Mouse (Mus musculus): ENCODE data around the gene Zbtb12. TPM values are rescaled to one million over a fixed set of nuclear protein-coding genes. Genes with fewer than 3 reads are reported as not detected.

Zbtb12 gene
- total RNA-seq, 4 experiments from 2014 or later: 8.3 to 10.2 (median 9.3) TPM

GRCm38 (mm10) chr17:34943128-34943815 is 64.0 kb downstream of the Zbtb12 start:
- no peak for DNase-seq (ENCODE audit: low spot score in 2 of 2)

- DNase-seq (ENCODE audit: low spot score in 2 of 2): no peak
These were observed 65.1 kb downstream of the Zbtb12 start for GRCm38 (mm10) chr17:34944362-34944761.

Small RNA genes lying within 50 kb of the gene (microRNA-seq; reads per million reads assigned to microRNA genes)
- gene Mir6970: 0.51 to 2.6 reads per million in 2 experiments
- 4.8 to 6.6 reads per million in 2 experiments for gene Mir6971
- 0 reads per million in 2 experiments for gene Mir6972

Other genes starting within 250 kb of the Zbtb12 start
- 100 to 1,000 TPM; 211 to 266 (median 228) TPM for gene Prrt1, start 249.9 kb upstream of the Zbtb12 start, total RNA-seq (2022)
- 10 to 100 TPM; 12.5 to 18.5 (median 15.2) TPM for gene Fkbpl, start 234.7 kb upstream of the Zbtb12 start, total RNA-seq (2022)
- 10 to 100 TPM; 74.1 to 82.9 (median 79.8) TPM for gene Atf6b, start 232.3 kb upstream of the Zbtb12 start, total RNA-seq (2022)
- 10 to 100 TPM; 10.6 to 13.3 (median 11.4) TPM for gene Tnxb, start 208.9 kb upstream of the Zbtb12 start, total RNA-seq (2022)
- gene C4b, start 135.6 kb upstream of the Zbtb12 start, total RNA-seq (2022): 100 to 1,000 TPM in 2 of 4 experiments, 10 to 100 TPM in 2; 45.7 to 391 (median 199) TPM
- gene Cyp21a1, start 74.9 kb upstream of the Zbtb12 start, total RNA-seq (2022): 1 to 10 TPM; 2.7 to 3.2 (median 3.0) TPM
- gene Stk19, start 42.5 kb upstream of the Zbtb12 start, total RNA-seq (2022): 10 to 100 TPM; 52.3 to 70.3 (median 58.1) TPM
- 10 to 100 TPM; 33.0 to 42.4 (median 34.4) TPM for gene Dxo, start 42.5 kb upstream of the Zbtb12 start, total RNA-seq (2022)
- gene Skiv2l, start 29.3 kb upstream of the Zbtb12 start, total RNA-seq (2022): 10 to 100 TPM; 67.1 to 77.5 (median 71.5) TPM
- 10 to 100 TPM; 33.2 to 41.3 (median 40.8) TPM for gene Nelfe, start 29.1 kb upstream of the Zbtb12 start, total RNA-seq (2022)
- under 1 TPM; 0.17 to 0.31 (median 0.18) TPM for gene Cfb, start 17.0 kb upstream of the Zbtb12 start, total RNA-seq (2022)
- gene Gm20547, start 2.6 kb downstream of the Zbtb12 start, total RNA-seq (2022): not detected
- gene C2, start 18.8 kb downstream of the Zbtb12 start, total RNA-seq (2022): 1 to 10 TPM; 3.1 to 4.4 (median 4.3) TPM
- gene Ehmt2, start 19.0 kb downstream of the Zbtb12 start, total RNA-seq (2022): 100 to 1,000 TPM; 186 to 199 (median 189) TPM
- gene Slc44a4, start 35.0 kb downstream of the Zbtb12 start, total RNA-seq (2022): under 1 TPM; 0.14 to 0.41 (median 0.34) TPM
- 10 to 100 TPM; 38.3 to 46.8 (median 41.7) TPM for gene Neu1, start 51.8 kb downstream of the Zbtb12 start, total RNA-seq (2022)
- gene Hspa1b, start 79.8 kb downstream of the Zbtb12 start, total RNA-seq (2022): 10 to 100 TPM; 13.2 to 31.7 (median 24.2) TPM
- not detected for gene Gm20481, start 90.4 kb downstream of the Zbtb12 start, total RNA-seq (2022)
- gene Hspa1a, start 92.7 kb downstream of the Zbtb12 start, total RNA-seq (2022): 10 to 100 TPM; 14.3 to 24.2 (median 19.4) TPM
- under 1 TPM; 0.23 to 0.45 (median 0.31) TPM for gene Hspa1l, start 93.2 kb downstream of the Zbtb12 start, total RNA-seq (2022)
- gene Lsm2, start 102.4 kb downstream of the Zbtb12 start, total RNA-seq (2022): 10 to 100 TPM; 13.1 to 19.1 (median 16.9) TPM
- gene Vars, start 121.5 kb downstream of the Zbtb12 start, total RNA-seq (2022): 10 to 100 TPM; 49.9 to 58.8 (median 51.3) TPM
- under 1 TPM; 0.14 to 0.90 (median 0.56) TPM for gene Vwa7, start 137.1 kb downstream of the Zbtb12 start, total RNA-seq (2022)
- gene Sapcd1, start 148.5 kb downstream of the Zbtb12 start, total RNA-seq (2022): under 1 TPM in 2 of 4 experiments, not detected in 2; 0.76 to 0.95 TPM
- 1 to 10 TPM; 1.1 to 2.1 (median 1.4) TPM for gene Msh5, start 167.3 kb downstream of the Zbtb12 start, total RNA-seq (2022)
- 10 to 100 TPM in 2 of 4 experiments, 1 to 10 TPM in 2; 9.2 to 27.8 (median 15.9) TPM for gene Clic1, start 170.5 kb downstream of the Zbtb12 start, total RNA-seq (2022)
- gene Ddah2, start 179.6 kb downstream of the Zbtb12 start, total RNA-seq (2022): 10 to 100 TPM in 3 of 4 experiments, 1 to 10 TPM in 1; 8.8 to 20.3 (median 14.9) TPM
- not detected for gene Ly6g6c, start 185.9 kb downstream of the Zbtb12 start, total RNA-seq (2022)
- gene Mpig6b, start 186.7 kb downstream of the Zbtb12 start, total RNA-seq (2022): under 1 TPM in 1 of 4 experiments, not detected in 3; 0.48 TPM
- gene Ly6g6e, start 197.4 kb downstream of the Zbtb12 start, total RNA-seq (2022): 1 to 10 TPM; 4.6 to 7.1 (median 5.6) TPM
- gene Ly6g6d, start 198.6 kb downstream of the Zbtb12 start, total RNA-seq (2022): 1 to 10 TPM; 1.4 to 2.9 (median 2.2) TPM
- gene Ly6g6f, start 206.1 kb downstream of the Zbtb12 start, total RNA-seq (2022): 1 to 10 TPM in 1 of 4 experiments, under 1 TPM in 2, not detected in 1; 0.41 to 1.0 (median 0.89) TPM
- gene Abhd16a, start 209.8 kb downstream of the Zbtb12 start, total RNA-seq (2022): 100 to 1,000 TPM in 3 of 4 experiments, 10 to 100 TPM in 1; 96.2 to 115 (median 106) TPM
- not detected for gene Ly6g5c, start 228.8 kb downstream of the Zbtb12 start, total RNA-seq (2022)
- under 1 TPM; 0.27 to 0.83 (median 0.63) TPM for gene Ly6g5b, start 235.9 kb downstream of the Zbtb12 start, total RNA-seq (2022)
- 10 to 100 TPM; 17.6 to 19.2 (median 18.0) TPM for gene Gpank1, start 242.0 kb downstream of the Zbtb12 start, total RNA-seq (2022)
- 100 to 1,000 TPM; 176 to 194 (median 189) TPM for gene Csnk2b, start 242.6 kb downstream of the Zbtb12 start, total RNA-seq (2022)
- gene D17H6S53E, start 246.9 kb downstream of the Zbtb12 start, total RNA-seq (2022): 10 to 100 TPM; 27.6 to 31.6 (median 30.9) TPM

All from layer of hippocampus, adult 8-10 months (tissue).